Mouse (Mus musculus): ENCODE data around the gene Zfp418.
"Not testable (repeated sequence)": the region's sequence is repeated elsewhere in the genome, so short reads cannot be mapped to it uniquely, and the experiment has no call there.

Gene Zfp418

GRCm38 (mm10) chr7:7171227-7172147 lies at the start of gene Zfp418:
Gene Zfp418, plus strand, starts transcription at chr7:7171330.
- peak; percentile 13 for DNase-seq (ENCODE audit: low spot score)

- no peak for DNase-seq (ENCODE audit: low spot score)
Observed at GRCm38 (mm10) chr7:7121602-7121980, 49.5 kb upstream of the Zfp418 start.

- not testable (repeated sequence) for DNase-seq (ENCODE audit: low spot score)
Observed at GRCm38 (mm10) chr7:7130491-7131124, 40.5 kb upstream of the Zfp418 start.

- DNase-seq (ENCODE audit: low spot score), result no peak
Observed at GRCm38 (mm10) chr7:7132751-7133150, 38.4 kb upstream of the Zfp418 start.

GRCm38 (mm10) chr7:7136379-7136866 lies 34.7 kb upstream of the Zfp418 start, which contains the start of gene Zfp773:
Gene Zfp773, minus strand, starts transcription at chr7:7136755.
- DNase-seq (ENCODE audit: low spot score), result peak; percentile 21

- DNase-seq (ENCODE audit: low spot score), result no peak
Observed at GRCm38 (mm10) chr7:7144215-7144614, 26.9 kb upstream of the Zfp418 start.

- DNase-seq (ENCODE audit: low spot score), result no peak
Observed at GRCm38 (mm10) chr7:7145991-7146608, 25.0 kb upstream of the Zfp418 start.

- no peak for DNase-seq (ENCODE audit: low spot score)
Observed at GRCm38 (mm10) chr7:7185897-7186296, 14.8 kb downstream of the Zfp418 start.

GRCm38 (mm10) chr7:7187417-7188190 lies 16.5 kb downstream of the Zfp418 start:
- no peak for DNase-seq (ENCODE audit: low spot score)

- peak; percentile 27 for DNase-seq (ENCODE audit: low spot score)
Observed at GRCm38 (mm10) chr7:7188191-7188942, 17.2 kb downstream of the Zfp418 start.

- DNase-seq (ENCODE audit: low spot score), result peak; percentile 7
Observed at GRCm38 (mm10) chr7:7209313-7210151, 38.4 kb downstream of the Zfp418 start, which contains the start of gene Zfp772. Gene Zfp772, minus strand, starts transcription at chr7:7209998.

All from ovary, postnatal 10 days (tissue).